Mouse (Mus musculus) limb, embryonic 14.5 days (tissue): Measurements from ENCODE around the gene Cpa3. TPM values are rescaled to one million over a fixed set of nuclear protein-coding genes. Genes with fewer than 3 reads are reported as not detected.
A peak's percentile ranks its signal among the peaks of the same experiment; 100 is the strongest.

Experiments
- ATAC-seq: fragments of 200-750 bp; cut with Nextera tagmentation; 2 replicates; pipeline ENCODE4 v1.8.0; 2017; ENCODE audit warnings: low read depth, moderate number of reproducible peaks, moderate TSS enrichment; ENCODE audit not compliant: low FRiP score
- DNase-seq: peaks from one replicate; pipeline ENCODE4 v3.0.0-alpha.2; 2015; ENCODE audit warnings: low spot score
- H3K27ac ChIP-seq: fragments of 300-500 bp; sonication (generic); replicated peaks from 2 replicates; pipeline ENCODE4 v1.5.1; 2014; ENCODE audit warnings: low read depth, mild to moderate bottlenecking, low read length, moderate library complexity, mixed read lengths
- H3K27me3 ChIP-seq: fragments of 300-500 bp; sonication (generic); 2 replicates; pipeline ENCODE4 v1.6.1; 2014; ENCODE audit warnings: low read length, mixed read lengths; ENCODE audit not compliant: control insufficient read depth, insufficient read depth
- H3K36me3 ChIP-seq: fragments of 300-500 bp; sonication (generic); 2 replicates; pipeline ENCODE4 v1.6.1; 2014; ENCODE audit warnings: mild to moderate bottlenecking, low read length, moderate library complexity, mixed read lengths; ENCODE audit not compliant: control insufficient read depth, insufficient read depth
- H3K4me1 ChIP-seq: fragments of 300-500 bp; sonication (generic); 2 replicates; pipeline ENCODE4 v1.6.1; 2014; ENCODE audit warnings: antibody characterized with exemption, low read length, mixed read lengths; ENCODE audit not compliant: control insufficient read depth, insufficient read depth
- H3K4me2 ChIP-seq: fragments of 300-500 bp; sonication (generic); replicated peaks from 2 replicates; pipeline ENCODE4 v1.6.1; 2014; ENCODE audit warnings: low read depth, mild to moderate bottlenecking, low read length, moderate library complexity; ENCODE audit not compliant: severe bottlenecking
- H3K4me3 ChIP-seq: fragments of 300-500 bp; sonication (generic); replicated peaks from 2 replicates; pipeline ENCODE4 v1.5.1; 2014; ENCODE audit warnings: low read length
- H3K9ac ChIP-seq: fragments of 300-500 bp; sonication (generic); 2 replicates; pipeline ENCODE4 v1.6.1; 2014; ENCODE audit warnings: mild to moderate bottlenecking, low read depth, low read length, moderate library complexity; ENCODE audit not compliant: severe bottlenecking
- H3K9me3 ChIP-seq: fragments of 300-500 bp; sonication (generic); 2 replicates; pipeline ENCODE4 v1.6.1; 2016; ENCODE audit warnings: low read length; ENCODE audit not compliant: control insufficient read depth
- POLR2A ChIP-seq: fragments of 200-500 bp; IDR thresholded peaks from 2 replicates; pipeline ENCODE4 v1.8.0; 2012; ENCODE audit warnings: inconsistent platforms, mild to moderate bottlenecking, moderate library complexity, borderline replicate concordance; ENCODE audit not compliant: insufficient read depth, insufficient read length; ENCODE audit errors: extremely low read depth
- WGBS: fragments of 180-500 bp; shearing (Covaris S2); extraction: QIAGEN DNeasy Blood & Tissue Kit; methylation state at CpG from one replicate; pipeline ENCODE4 v1.1.7; 2014; 5-methylcytosine and 5-hydroxymethylcytosine counted together
- polyA plus RNA-seq, 2 experiments: library from polyadenylated mRNA; depleted of rRNA in 1 of 2; stranded (reverse) in 1 of 2; unstranded in 1 of 2; fragments of >200 nt; fragmentation: Nextera tagmentation in 1 of 2; extraction: Ambion mirVana in 1 of 2; gene quantifications; 2 replicates each; pipeline versions ENCODE4 v1.2.1 to v1.2.3; 2012 to 2014

Cpa3 gene
- polyA plus RNA-seq, 2 experiments: 82.2 to 177 TPM

DNA sequence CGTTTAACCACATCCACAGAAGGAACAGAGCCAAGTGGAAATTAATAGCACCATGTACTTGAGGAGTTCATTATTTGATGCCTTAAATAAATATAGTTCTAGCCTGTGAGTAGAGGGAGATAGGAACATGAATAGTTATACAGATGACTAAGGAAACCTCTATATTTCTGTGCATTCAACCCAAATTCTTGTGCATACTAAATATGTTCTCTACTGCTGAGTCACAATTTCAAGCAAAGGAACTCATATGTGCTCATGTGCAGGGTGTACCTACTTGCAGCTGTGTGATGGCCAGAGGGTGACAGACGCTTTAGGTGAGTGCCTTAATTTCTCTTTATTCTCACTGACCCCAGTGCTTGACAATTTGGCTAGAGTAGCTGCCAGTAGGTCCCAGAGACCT is 16.6 kb downstream of the Cpa3 start:
- Histone ChIP-seq H3K9ac (no peak overlapping the region), H3K4me2 (no peak overlapping the region), H3K9me3 (no peaks in the 10 kb centered on the region), H3K27me3 (no peaks in the 10 kb centered on the region), H3K27ac (no peak overlapping the region), H3K4me3 (no peak overlapping the region), H3K36me3 (no peaks in the 10 kb centered on the region), H3K4me1 (no peaks in the 10 kb centered on the region)
- TF ChIP-seq POLR2A: no peak
- ATAC-seq (no peak), DNase-seq (no peak)
- WGBS: 75% methylated on average over 2 of the region's 2 CpGs

DNA sequence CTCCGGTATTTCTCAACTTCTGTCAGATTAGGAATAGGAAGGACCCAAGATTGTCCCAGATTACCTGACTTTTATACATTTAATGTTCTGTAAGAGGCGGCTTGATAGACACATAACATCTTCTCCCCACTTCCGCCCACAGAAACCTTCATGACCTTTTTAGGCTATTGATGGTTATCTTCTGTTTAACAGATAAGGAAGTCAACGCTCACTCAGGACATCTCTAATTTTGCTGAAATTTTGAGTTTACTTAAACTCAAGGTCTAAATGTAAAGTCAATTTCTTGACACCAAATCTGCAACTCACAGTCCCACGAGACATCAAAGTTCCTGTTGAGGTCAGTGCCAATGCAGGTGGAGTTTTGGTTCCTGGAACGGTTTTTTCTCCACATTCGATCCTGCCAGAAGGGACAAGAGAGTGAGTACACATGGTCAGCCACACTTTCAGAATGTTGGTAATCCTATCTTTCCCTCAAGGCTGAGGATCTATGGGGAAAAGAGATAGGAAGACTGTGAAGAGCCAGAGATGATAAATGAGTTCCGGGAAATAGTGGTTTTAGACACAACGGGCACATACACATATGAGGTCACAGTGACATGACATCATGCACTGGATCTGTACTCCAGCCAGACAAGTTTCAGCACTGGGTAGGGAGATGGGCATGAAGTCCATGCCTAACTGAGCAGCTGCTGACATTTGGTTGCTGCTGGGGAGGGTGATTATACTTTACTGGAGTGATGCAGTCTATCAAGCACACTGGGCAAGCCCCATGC is 18.9 kb downstream of the Cpa3 start:
- H3K36me3 ChIP-seq: no peaks in the 10 kb centered on the region
- H3K27ac ChIP-seq: no peak overlapping the region
- H3K27me3 ChIP-seq: no peaks in the 10 kb centered on the region
- no peak overlapping the region for H3K9ac ChIP-seq
- no peak for TF ChIP-seq POLR2A
- H3K4me2 ChIP-seq: no peak overlapping the region
- no peak for ATAC-seq
- no peaks in the 10 kb centered on the region for H3K9me3 ChIP-seq
- H3K4me3 ChIP-seq: no peak overlapping the region
- DNase-seq: no peak
- no peaks in the 10 kb centered on the region for H3K4me1 ChIP-seq
- WGBS: 85% methylated on average over 9 of the region's 9 CpGs

DNA sequence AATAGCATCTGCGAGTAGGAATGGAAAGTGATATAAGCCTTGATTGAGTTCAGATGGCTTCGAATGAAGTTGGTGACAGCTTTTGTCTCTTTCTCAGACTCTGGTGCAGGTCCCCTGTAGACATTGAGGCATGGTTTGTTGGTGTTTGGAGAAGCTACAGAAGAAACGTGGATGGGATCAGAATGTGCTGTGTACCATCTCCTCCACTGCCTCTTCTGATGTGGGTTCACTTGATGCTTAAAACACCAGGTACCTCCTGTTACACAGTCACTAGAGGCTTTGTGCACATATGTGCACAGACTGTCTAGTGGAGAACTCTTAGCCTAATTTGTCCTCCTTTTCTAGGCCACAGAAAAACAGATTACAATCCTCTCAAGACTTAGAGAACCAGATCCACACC is 19.8 kb downstream of the Cpa3 start:
- H3K9ac ChIP-seq: no peak overlapping the region
- no peaks in the 10 kb centered on the region for H3K9me3 ChIP-seq
- H3K36me3 ChIP-seq: no peaks in the 10 kb centered on the region
- no peak overlapping the region for H3K27ac ChIP-seq
- H3K4me2 ChIP-seq: no peak overlapping the region
- WGBS: 77% methylated on average over 3 of the region's 3 CpGs
- H3K4me3 ChIP-seq: no peak overlapping the region
- no peaks in the 10 kb centered on the region for H3K27me3 ChIP-seq
- ATAC-seq (no peak), DNase-seq (no peak)
- TF ChIP-seq POLR2A: no peak
- H3K4me1 ChIP-seq: no peaks in the 10 kb centered on the region

DNA sequence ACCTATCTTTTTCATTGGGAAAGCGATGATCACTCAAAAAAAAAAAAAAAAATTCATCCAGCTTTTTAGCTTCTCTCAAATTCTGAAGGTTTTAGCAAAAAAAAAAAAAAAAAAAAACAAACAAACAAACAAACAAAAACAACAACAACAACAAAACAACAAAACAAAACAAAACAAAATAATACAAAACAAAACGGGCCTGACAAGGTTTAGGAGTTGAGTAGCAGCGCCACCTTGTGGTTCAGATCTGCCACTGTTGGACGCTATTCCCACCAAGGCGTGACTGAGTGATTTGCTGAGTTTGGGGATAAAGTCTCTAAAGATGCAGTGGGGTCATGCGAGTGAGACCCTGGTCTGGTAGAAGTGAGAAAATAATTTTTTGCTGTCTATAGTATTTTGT is 43.1 kb downstream of the Cpa3 start:
- Histone ChIP-seq H3K36me3 (no peaks in the 10 kb centered on the region), H3K9ac (no peak overlapping the region), H3K9me3 (no peaks in the 10 kb centered on the region), H3K27me3 (no peaks in the 10 kb centered on the region), H3K4me3 (no peak overlapping the region), H3K4me1 (no peaks in the 10 kb centered on the region), H3K27ac (no peak overlapping the region), H3K4me2 (no peak overlapping the region)
- peak; percentile 73 for ATAC-seq
- DNase-seq: peak; percentile 65
- 26% methylated on average over 6 of the region's 6 CpGs for WGBS
- TF ChIP-seq POLR2A: no peak

DNA sequence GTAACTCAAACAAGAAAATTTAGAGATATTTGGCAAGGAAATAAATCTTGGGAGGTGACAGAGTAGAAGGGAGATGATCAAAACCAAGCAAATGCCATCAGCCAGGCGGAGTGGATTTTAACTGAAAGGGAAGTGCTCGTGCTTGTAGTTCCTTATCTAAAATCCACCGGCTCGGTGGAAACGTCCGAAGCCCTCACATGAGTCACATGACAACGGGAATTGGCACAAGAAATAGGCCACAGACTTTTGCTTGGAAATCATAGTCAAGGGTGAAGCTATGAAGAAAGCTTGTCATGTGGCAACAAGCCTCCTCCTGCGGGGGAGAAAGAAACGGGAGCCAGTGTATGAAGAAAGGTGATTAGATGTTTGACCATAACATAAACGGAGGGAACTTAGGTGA is 44.1 kb downstream of the Cpa3 start:
- Histone ChIP-seq H3K9me3 (no peaks in the 10 kb centered on the region), H3K4me1 (no peaks in the 10 kb centered on the region), H3K36me3 (no peaks in the 10 kb centered on the region), H3K9ac (no peak overlapping the region), H3K4me2 (no peak overlapping the region), H3K27ac (no peak overlapping the region), H3K4me3 (no peak overlapping the region), H3K27me3 (no peaks in the 10 kb centered on the region)
- DNase-seq (no peak), ATAC-seq (no peak)
- WGBS: 79% methylated on average over 10 of the region's 10 CpGs
- TF ChIP-seq POLR2A: no peak
